Mouse (Mus musculus): ENCODE data around the gene Xlr. TPM values are rescaled to one million over a fixed set of nuclear protein-coding genes. Genes with fewer than 3 reads are reported as not detected.
"Not testable (repeated sequence)": the region's sequence is repeated elsewhere in the genome, so short reads cannot be mapped to it uniquely, and the experiment has no call there.

Xlr gene
- polyA plus RNA-seq (2012; rRNA removed) = 0.32 and 0.71 TPM in 2 replicates

DNA sequence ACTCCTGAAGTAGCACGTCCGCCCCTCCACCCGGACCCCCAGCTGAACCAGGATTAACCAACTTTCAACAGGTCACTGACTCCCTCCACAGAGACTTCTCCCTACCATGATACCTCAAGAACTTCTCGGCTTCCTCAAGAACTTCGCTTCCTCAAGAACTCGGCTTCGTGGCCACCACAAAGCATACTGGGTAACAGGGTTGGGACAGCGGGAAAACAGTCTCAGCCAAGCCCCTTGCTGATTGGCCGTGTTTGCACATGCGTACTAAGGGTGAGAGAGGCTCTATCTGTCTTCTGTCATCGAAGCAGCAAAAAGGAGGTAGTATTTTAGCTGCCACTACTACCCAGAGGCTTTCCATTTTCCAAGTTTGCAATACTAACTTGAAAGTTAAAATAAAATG lies at the start of gene Xlr:
Gene Xlr, minus strand, starts transcription at position 188 of the 400 bp plus-strand sequence.
- WGBS = 80% methylated on average over 11 of the region's 11 CpGs
- not testable (repeated sequence) for DNase-seq; H3K4me3 ChIP-seq (replicated peaks; ENCODE audit: extremely low read depth, low read depth, low read length)

DNA sequence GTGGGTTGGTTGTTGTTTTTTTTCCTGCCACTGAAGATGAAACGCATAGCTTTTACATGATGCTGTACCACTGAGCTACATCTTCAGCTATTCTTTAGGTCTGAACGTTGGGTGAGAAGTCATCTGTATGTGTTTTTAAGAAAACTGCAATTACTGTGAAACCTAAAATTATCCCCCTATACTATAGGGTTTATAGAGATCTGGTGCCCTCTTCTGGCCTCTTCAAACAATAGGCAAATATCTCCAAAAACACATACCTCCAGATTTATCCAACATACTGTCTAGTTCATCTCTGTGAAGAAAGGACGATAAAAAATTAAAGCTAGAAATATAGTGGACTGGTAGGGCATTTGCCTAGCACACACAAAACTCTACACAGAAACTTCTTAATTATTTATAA lies 1.6 kb upstream of the Xlr start:
- TF ChIP-seq CTCF (IDR thresholded peaks at IDR 0.05; ENCODE audit: insufficient read depth, low read length) (no peak), POLR2A (IDR thresholded peaks at IDR 0.05; ENCODE audit: borderline replicate concordance, extremely low read depth, low read depth, low read length) (no peak)
- H3K4me3 ChIP-seq (replicated peaks; ENCODE audit: extremely low read depth, low read depth, low read length) = no peak overlapping the region
- DNase-seq = no peak
- no peaks in the 10 kb centered on the region for H3K4me1 ChIP-seq (ENCODE audit: control insufficient read depth, insufficient read depth, low read length)
- 43% methylated on average over 3 of the region's 3 CpGs for WGBS

More for the DNA sequence above, at the start of gene Xlr:
- H3K4me1 ChIP-seq (ENCODE audit: control insufficient read depth, insufficient read depth, low read length) = not testable (repeated sequence)

DNA sequence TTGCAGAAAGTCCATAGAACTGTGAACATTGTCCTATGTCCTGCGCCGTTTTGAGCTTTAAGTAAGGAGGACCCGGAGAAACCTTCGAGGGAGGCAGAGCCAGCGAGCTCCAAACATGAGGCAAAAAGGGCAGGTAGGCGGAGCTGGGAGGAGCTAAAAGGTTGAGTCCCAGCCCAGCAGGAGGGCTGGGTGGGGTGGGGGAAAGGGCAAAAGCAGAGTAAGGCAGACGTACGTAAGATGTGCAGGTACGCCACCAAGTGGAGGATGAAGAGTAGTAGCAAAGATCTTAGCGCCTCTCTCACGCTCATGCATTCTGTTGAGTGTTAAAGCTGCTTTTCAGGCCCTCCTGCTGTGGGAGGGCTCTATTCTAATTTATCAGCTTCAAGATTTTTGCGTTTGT lies 21.2 kb downstream of the Xlr start, which contains the start of gene Zfp36l3:
Gene Zfp36l3, minus strand, starts transcription at position 119 of the 400 bp plus-strand sequence.
- TF ChIP-seq CTCF (IDR thresholded peaks at IDR 0.05; ENCODE audit: insufficient read depth, low read length) (no peak), POLR2A (IDR thresholded peaks at IDR 0.05; ENCODE audit: borderline replicate concordance, extremely low read depth, low read depth, low read length) (no peak)
- DNase-seq = no peak
- H3K4me1 ChIP-seq (ENCODE audit: control insufficient read depth, insufficient read depth, low read length) = no peaks in the 10 kb centered on the region
- H3K4me3 ChIP-seq (replicated peaks; ENCODE audit: extremely low read depth, low read depth, low read length) = no peak within 1 kb of the TSS
- 83% methylated on average over 12 of the region's 12 CpGs for WGBS

DNA sequence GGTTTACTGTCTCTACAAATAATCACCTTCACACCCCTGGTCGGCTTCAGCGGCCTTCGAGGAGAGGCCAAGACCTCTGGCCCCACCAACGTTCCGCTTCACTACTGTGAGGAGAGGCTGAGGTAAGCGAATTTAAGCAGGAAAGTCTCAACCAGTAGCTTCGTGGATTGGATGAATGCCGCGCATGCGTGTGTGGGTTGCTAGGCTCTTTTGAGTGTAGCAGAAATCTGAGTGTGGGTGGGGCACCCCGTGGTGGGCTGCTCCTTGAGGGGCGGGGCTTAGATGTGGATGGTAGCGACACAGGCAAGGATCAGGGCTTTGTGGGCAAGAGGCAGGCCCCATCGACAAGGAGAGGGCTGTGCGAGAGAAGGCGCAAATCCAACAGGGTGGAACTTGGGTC lies 39.8 kb downstream of the Xlr start, which contains the start of gene 1700013H16Rik:
Gene 1700013H16Rik, minus strand, starts transcription at position 96 of the 400 bp plus-strand sequence.
- no peaks in the 10 kb centered on the region for H3K4me1 ChIP-seq (ENCODE audit: control insufficient read depth, insufficient read depth, low read length)
- H3K4me3 ChIP-seq (replicated peaks; ENCODE audit: extremely low read depth, low read depth, low read length) = no peak within 1 kb of the TSS
- TF ChIP-seq POLR2A (IDR thresholded peaks at IDR 0.05; ENCODE audit: borderline replicate concordance, extremely low read depth, low read depth, low read length) = no peak
- no peak for TF ChIP-seq CTCF (IDR thresholded peaks at IDR 0.05; ENCODE audit: insufficient read depth, low read length)
- DNase-seq = no peak
- 88% methylated on average over 16 of the region's 16 CpGs for WGBS

DNA sequence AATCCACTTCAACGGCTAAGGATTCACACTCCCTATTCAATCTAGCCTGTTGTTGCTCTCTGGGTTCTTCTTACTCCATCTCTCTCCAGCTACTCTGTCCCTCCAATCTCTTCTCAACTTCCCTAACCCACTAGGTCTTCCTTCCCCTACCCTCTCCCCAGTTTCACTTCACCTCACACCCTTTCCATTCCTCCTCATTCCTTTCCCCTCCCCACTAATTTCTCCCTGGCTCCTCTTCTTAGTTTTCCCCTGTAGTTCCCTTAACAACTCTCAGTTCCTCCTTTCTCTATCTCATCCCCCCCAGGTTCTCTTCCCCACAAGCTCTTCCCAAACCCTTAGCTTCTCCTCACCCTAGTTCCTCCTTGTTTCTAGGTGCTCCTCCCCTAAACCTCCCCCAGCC lies 44.7 kb downstream of the Xlr start:
- Histone ChIP-seq H3K4me3 (replicated peaks; ENCODE audit: extremely low read depth, low read depth, low read length) (no peak overlapping the region), H3K4me1 (ENCODE audit: control insufficient read depth, insufficient read depth, low read length) (no peaks in the 10 kb centered on the region)
- WGBS = 88% methylated on average over 1 of the region's 1 CpGs
- DNase-seq = no peak
- no peak for TF ChIP-seq POLR2A (IDR thresholded peaks at IDR 0.05; ENCODE audit: borderline replicate concordance, extremely low read depth, low read depth, low read length)
- no peak for TF ChIP-seq CTCF (IDR thresholded peaks at IDR 0.05; ENCODE audit: insufficient read depth, low read length)

DNA sequence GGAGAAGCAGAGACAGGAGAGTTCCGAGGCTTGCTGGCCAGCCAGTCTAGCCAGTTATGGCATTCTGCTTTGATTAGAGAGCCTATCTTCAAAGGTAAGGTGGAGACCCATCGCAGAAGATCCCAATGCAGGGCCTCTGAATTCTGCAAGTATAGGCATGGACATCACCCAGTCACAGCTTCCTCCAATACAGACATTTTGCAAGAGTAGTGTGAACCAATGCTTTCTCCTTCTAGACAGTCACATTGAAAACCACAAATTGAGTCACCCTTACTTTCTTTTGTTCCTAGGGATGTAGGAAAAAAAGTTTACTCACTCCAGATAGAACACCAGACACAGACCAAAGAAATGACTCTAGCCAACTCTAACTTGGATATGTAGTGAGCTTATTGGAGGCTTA lies 68.5 kb downstream of the Xlr start:
- H3K4me1 ChIP-seq (ENCODE audit: control insufficient read depth, insufficient read depth, low read length) = no peaks in the 10 kb centered on the region
- WGBS = 78% methylated on average over 2 of the region's 2 CpGs
- no peak for DNase-seq
- no peak overlapping the region for H3K4me3 ChIP-seq (replicated peaks; ENCODE audit: extremely low read depth, low read depth, low read length)
- TF ChIP-seq CTCF (IDR thresholded peaks at IDR 0.05; ENCODE audit: insufficient read depth, low read length) (no peak), POLR2A (IDR thresholded peaks at IDR 0.05; ENCODE audit: borderline replicate concordance, extremely low read depth, low read depth, low read length) (no peak)

Other genes with a start within 250 kb of the Xlr start
- gene Rtl8c, start 189.7 kb downstream of the Xlr start, polyA plus RNA-seq (2012; rRNA removed) = 31.2 and 31.9 TPM in 2 replicates
- not detected in 2 replicates for gene Gm14597, start 188.7 kb downstream of the Xlr start, polyA plus RNA-seq (2012; rRNA removed)
- 410 and 432 TPM in 2 replicates for gene Rtl8a, start 154.0 kb downstream of the Xlr start, polyA plus RNA-seq (2012; rRNA removed)
- gene Rtl8b, start 127.3 kb downstream of the Xlr start, polyA plus RNA-seq (2012; rRNA removed) = 314 and 349 TPM in 2 replicates
- gene 4930502E18Rik, start 72.9 kb downstream of the Xlr start, polyA plus RNA-seq (2012; rRNA removed) = not detected in 2 replicates
- not detected in 2 replicates for gene 1700013H16Rik, start 39.9 kb downstream of the Xlr start, polyA plus RNA-seq (2012; rRNA removed)
- gene Zfp36l3, start 21.3 kb downstream of the Xlr start, polyA plus RNA-seq (2012; rRNA removed) = 0.19 and 0.23 TPM in 2 replicates